Mouse (Mus musculus): ENCODE data around the gene Serpinb9b. TPM values are rescaled to one million over a fixed set of nuclear protein-coding genes. Genes with fewer than 3 reads are reported as not detected.

Serpinb9b gene
- total and polyA plus RNA-seq, 3 experiments: 1.5 to 3.9 TPM; not detected in 1

DNA sequence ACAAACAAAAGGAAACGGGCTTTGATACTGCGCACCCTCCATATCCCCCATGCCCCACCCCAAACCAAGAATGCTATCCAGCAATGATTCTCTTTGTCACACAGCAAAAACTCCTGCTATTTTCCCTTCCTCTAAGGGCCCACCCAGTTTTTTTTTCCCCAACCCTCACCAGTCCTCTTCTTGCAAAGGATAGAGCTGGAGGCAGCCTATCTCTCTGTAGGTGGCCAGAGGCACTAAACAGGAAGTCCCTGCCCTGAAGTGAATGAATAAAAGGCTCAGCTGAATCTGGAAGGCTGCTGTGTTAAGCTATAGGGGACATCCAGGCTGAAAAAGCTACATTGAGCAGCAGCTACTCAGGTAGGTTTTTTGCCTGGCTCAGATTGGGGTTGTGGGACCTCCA is at the start of gene Serpinb9b (continued):
- no peak; the same call in 1 of the 2 replicates for TF ChIP-seq ZKSCAN1 (IDR thresholded peaks at IDR 0.05; ENCODE audit: low read depth, low read length)

DNA sequence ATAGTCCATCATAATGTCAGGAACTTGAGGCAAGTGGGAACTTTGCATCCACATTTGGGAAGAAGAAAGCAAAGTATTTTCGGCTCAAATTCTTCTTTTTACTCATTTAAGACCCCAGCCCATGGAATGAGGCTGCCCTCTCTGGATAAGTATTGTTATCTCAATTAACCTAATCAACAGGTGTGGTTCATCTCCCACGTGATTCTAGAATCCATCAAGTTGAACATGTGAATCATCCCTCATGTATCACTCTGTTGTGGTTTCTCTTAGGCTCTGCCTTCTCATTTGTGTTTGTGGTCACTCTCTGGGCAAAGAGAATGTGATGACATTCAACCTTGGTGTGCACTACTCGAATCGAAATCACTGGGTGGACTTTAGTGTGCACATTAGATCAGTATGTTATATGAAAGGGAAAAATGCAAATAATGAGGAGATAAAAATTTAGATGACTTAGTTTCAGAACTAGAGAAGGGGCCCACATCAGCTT is 44.6 kb upstream of the Serpinb9b start:
- Histone ChIP-seq H3K79me2 (ENCODE audit: control insufficient read depth, insufficient read depth, low read length, poor library complexity) (no peaks in the 10 kb centered on the region), H3K4me1 (ENCODE audit: control insufficient read depth in 1 of 2, insufficient read depth in 2 of 2, low read length in 2 of 2) (peaks cover 5 to 15% of the 10 kb centered on the region in 2 experiments), H3K9ac (ENCODE audit: control insufficient read depth, low read depth, low read length, poor library complexity, severe bottlenecking) (no peak overlapping the region), H3K27ac (ENCODE audit: control insufficient read depth, low read depth, low read length) (no peak overlapping the region), H3K4me3 (ENCODE audit: control insufficient read depth in 1 of 2, insufficient read depth in 1 of 2, low read depth in 2 of 2, low read length in 2 of 2) (no peak overlapping the region), H3K27me3 (ENCODE audit: control insufficient read depth in 1 of 2, insufficient read depth in 2 of 2, low read length in 2 of 2) (no peaks in the 10 kb centered on the region), H3K36me3 (ENCODE audit: control insufficient read depth in 1 of 2, insufficient read depth in 2 of 2, low read length in 2 of 2) (peaks cover 0 to 4% of the 10 kb centered on the region in 2 experiments; a peak in 2 of 4 replicates), H3K9me3 (replicated peaks; ENCODE audit: insufficient read depth, low read length) (no peaks in the 10 kb centered on the region)
- TF ChIP-seq BHLHE40 (IDR thresholded peaks at IDR 0.05; ENCODE audit: borderline replicate concordance, low read depth, low read length) (no peak), USF1 (IDR thresholded peaks at IDR 0.05; ENCODE audit: low read depth, low read length) (peak; percentile 20; the same call in 1 of the 2 replicates)
- DNase-seq (ENCODE audit: low read depth, low spot score): no peak

DNA sequence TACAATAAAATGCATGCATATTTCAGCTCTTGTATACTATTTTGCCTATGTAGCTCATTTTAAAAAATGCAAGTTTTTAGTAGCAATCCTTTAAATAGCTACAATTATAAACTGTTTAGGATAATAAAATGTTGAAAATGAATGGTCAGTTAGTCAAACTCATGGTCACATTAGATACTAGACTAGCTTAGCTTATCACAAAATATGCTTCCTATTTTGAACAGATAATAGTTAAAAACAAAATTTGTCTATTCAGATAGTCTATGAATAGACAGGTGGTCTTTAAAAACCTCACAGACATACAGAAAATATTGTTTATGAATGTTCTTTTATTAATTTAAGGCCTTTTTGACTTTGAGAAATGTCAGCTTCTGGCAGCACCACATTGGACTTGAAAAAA is 41.0 kb upstream of the Serpinb9b start:
- no peak overlapping the region for H3K9ac ChIP-seq (ENCODE audit: control insufficient read depth, low read depth, low read length, poor library complexity, severe bottlenecking)
- no peaks in the 10 kb centered on the region for H3K27me3 ChIP-seq (ENCODE audit: control insufficient read depth in 1 of 2, insufficient read depth in 2 of 2, low read length in 2 of 2)
- no peaks in the 10 kb centered on the region for H3K79me2 ChIP-seq (ENCODE audit: control insufficient read depth, insufficient read depth, low read length, poor library complexity)
- TF ChIP-seq MAFK (IDR thresholded peaks at IDR 0.05; ENCODE audit: borderline replicate concordance, low read depth, low read length) (peak; percentile 53; the same call in 1 of the 2 replicates), ZC3H11A (IDR thresholded peaks at IDR 0.05; ENCODE audit: low read depth, low read length) (no peak), HCFC1 (IDR thresholded peaks at IDR 0.05; ENCODE audit: low read depth, low read length) (no peak), TCF12 (IDR thresholded peaks at IDR 0.05; ENCODE audit: low read depth, low read length) (peak; percentile 91), GATA1 (IDR thresholded peaks at IDR 0.05; ENCODE audit: low read depth, low read length) (peak; percentile 81), ZKSCAN1 (IDR thresholded peaks at IDR 0.05; ENCODE audit: low read depth, low read length) (no peak), EP300 (IDR thresholded peaks at IDR 0.05; ENCODE audit: low read depth in 1 of 2, low read length in 2 of 2) (peak; percentile 84), TAL1 (IDR thresholded peaks at IDR 0.05; ENCODE audit: low read length) (0 out of 2 replicates have a peak, but pooled peaks have one; percentile 8), ETS1 (IDR thresholded peaks at IDR 0.05; ENCODE audit: low read depth, low read length) (peak; percentile 63), MEF2A (IDR thresholded peaks at IDR 0.05; ENCODE audit: extremely low read depth, insufficient replicate concordance, low read depth, low read length, poor library complexity, severe bottlenecking) (peak; percentile 61; the same call in 1 of the 2 replicates)
- H3K4me1 ChIP-seq (ENCODE audit: control insufficient read depth in 1 of 2, insufficient read depth in 2 of 2, low read length in 2 of 2): peaks cover 5 to 15% of the 10 kb centered on the region in 2 experiments
- DNase-seq (ENCODE audit: low read depth, low spot score): no peak
- no peak overlapping the region for H3K4me3 ChIP-seq (ENCODE audit: control insufficient read depth in 1 of 2, insufficient read depth in 1 of 2, low read depth in 2 of 2, low read length in 2 of 2)
- H3K9me3 ChIP-seq (replicated peaks; ENCODE audit: insufficient read depth, low read length): no peaks in the 10 kb centered on the region
- H3K27ac ChIP-seq (ENCODE audit: control insufficient read depth, low read depth, low read length): no peak overlapping the region
- H3K36me3 ChIP-seq (ENCODE audit: control insufficient read depth in 1 of 2, insufficient read depth in 2 of 2, low read length in 2 of 2): peaks cover 0 to 4% of the 10 kb centered on the region in 2 experiments; a peak in 2 of 4 replicates

Measured in MEL (cell line).